Mouse (Mus musculus): ENCODE data around the gene Gm16867. TPM values are rescaled to one million over a fixed set of nuclear protein-coding genes. Genes with fewer than 3 reads are reported as not detected.

Gene Gm16867
- polyA plus RNA-seq (2015; fragmentation: Nextera tagmentation; extraction: Ambion mirVana): 0.10 TPM in 1 of 2 replicates, not detected in the other

DNA sequence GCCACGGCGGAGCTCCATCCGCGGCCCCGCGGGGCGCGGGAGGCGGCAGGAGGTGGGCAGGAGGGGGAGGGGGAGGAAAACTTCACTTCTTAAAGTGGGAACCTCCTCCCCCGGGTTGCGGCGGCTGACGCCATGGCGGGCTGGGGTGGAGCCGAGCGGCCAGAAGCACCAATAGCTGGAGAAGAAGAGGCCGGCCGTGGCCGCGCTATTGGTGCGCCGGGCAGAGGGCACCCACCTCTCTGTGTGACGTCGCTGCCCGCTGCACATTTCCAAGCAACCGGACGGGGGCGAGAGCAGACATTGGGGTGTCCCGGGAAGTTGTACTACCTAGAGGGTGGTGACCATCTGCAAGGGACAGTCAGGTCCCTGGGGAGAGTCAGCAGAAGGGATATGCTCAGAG, at the start of gene Gm16867:
Gene Gm16867 (minus strand): TSS at position 189 of the 400 bp plus-strand sequence.

DNA sequence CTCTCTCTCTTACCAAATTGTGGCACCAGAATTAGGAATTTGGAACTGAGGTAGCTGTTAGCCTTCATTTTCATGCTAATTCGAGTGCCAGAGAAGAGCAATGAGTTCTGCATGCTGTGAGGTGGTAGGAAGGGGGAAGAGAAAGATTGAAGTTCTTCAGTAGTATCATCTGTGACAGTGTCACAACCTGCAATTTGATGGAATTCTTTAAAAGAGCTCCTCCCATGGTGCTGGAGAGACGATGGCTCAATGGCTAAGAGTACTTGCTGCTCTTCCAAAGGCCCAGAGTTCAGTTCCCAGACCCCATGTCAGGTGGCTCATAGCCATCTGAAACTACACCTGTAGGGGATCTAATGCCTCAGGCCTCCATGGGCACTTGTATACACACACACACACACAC, 9.3 kb upstream of the Gm16867 start, which contains the start of gene Gm27179:
Gene Gm27179 (minus strand): TSS at position 101 of the 400 bp plus-strand sequence.

Other genes starting within 250 kb of the Gm16867 start
- not detected in 2 replicates for gene Synb, start 209.1 kb downstream of the Gm16867 start, polyA plus RNA-seq (2015; fragmentation: Nextera tagmentation; extraction: Ambion mirVana)
- not detected in 2 replicates for gene Gm27179, start 9.2 kb upstream of the Gm16867 start, polyA plus RNA-seq (2015; fragmentation: Nextera tagmentation; extraction: Ambion mirVana)
- gene Entpd4b, start 52.1 kb upstream of the Gm16867 start, polyA plus RNA-seq (2015; fragmentation: Nextera tagmentation; extraction: Ambion mirVana): 17.3 and 17.8 TPM in 2 replicates